Mouse (Mus musculus): ENCODE results near the gene Hnrnpf. TPM values are rescaled to one million over a fixed set of nuclear protein-coding genes. Genes with fewer than 3 reads are reported as not detected.
A peak's percentile ranks its signal among the peaks of the same experiment; 100 is the strongest.

Gene Hnrnpf
- polyA plus RNA-seq, 1 experiment from 2014 or later, result 270 TPM

GRCm38 (mm10) chr6:117897800-117898199, 2.3 kb upstream of the Hnrnpf start:
- H3K4me1 ChIP-seq (ENCODE audit: insufficient read depth), result peaks cover 17% of the 10 kb centered on the region
- 67% methylated on average over 5 of the region's 5 CpGs for WGBS (ENCODE audit: insufficient replicate concordance)
- H3K4me3 ChIP-seq (ENCODE audit: low read depth, low read length), result no peak overlapping the region
- no peak overlapping the region for H3K4me2 ChIP-seq (ENCODE audit: low read depth, low read length)
- ATAC-seq (peak; percentile 64), DNase-seq (no peak)
- no peak for TF ChIP-seq CTCF (IDR thresholded peaks at IDR 0.05; ENCODE audit: low read depth)
- TF ChIP-seq EP300 (IDR thresholded peaks at IDR 0.05; ENCODE audit: low read depth), result no peak
- no peaks in the 10 kb centered on the region for H3K36me3 ChIP-seq (replicated peaks; ENCODE audit: insufficient read depth, low read length)
- no peak overlapping the region for H3K9ac ChIP-seq (replicated peaks)
- no peaks in the 10 kb centered on the region for H3K9me3 ChIP-seq (ENCODE audit: low read length)
- no peaks in the 10 kb centered on the region for H3K27me3 ChIP-seq (ENCODE audit: insufficient read depth, low read length)
- H3K27ac ChIP-seq (ENCODE audit: low read depth), result no peak overlapping the region

DNA sequence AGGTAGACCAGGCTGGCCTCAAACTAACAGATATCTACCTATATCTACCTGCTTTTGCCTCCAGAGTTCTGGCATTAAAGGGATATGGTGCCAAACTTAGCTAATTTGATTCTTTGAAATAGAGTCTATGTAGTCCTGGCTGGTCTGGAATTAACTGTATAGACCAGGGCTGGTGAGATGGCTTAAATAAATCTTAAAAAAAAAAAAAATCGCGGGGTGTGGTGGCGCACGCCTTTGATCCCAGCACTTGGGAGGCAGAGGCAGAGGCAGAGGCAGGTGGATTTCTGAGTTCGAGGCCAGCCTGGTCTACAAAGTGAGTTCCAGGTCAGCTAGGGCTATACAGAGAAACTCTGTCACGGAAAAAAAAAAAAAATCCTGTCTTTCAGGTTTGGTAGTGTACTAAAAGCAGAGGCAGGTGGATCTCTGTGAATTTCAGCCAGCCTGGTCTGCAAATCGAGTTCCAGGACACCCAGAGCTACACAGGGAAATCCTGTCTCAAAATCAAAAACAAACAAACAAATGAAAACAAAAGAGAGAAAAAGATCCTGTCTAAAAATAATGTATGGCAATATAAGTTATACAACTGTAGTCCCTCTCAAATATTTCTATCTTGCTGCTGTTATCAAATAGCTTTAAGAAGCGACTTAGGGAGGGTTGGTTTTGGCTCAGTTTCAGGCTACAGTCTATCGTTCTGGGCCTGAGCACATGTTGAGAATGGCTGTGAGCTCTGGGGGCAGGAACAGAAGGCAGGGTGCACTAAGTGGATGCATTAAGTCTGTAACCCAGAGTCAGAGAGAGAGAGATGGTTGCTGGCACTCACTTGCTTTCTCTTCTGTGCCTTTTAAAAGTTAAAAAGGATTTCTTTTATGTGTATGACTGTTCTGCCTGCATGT, 1.6 kb downstream of the Hnrnpf start:
- peak overlapping the region; percentile 1; the same call in 1 of the 2 replicates for H3K4me2 ChIP-seq (ENCODE audit: low read depth, low read length)
- WGBS (ENCODE audit: insufficient replicate concordance), result 65% methylated on average over 9 of the region's 9 CpGs
- H3K4me1 ChIP-seq (ENCODE audit: insufficient read depth), result peaks cover 25% of the 10 kb centered on the region
- no peak overlapping the region for H3K4me3 ChIP-seq (ENCODE audit: low read depth, low read length)
- DNase-seq, result no peak
- no peaks in the 10 kb centered on the region for H3K9me3 ChIP-seq (ENCODE audit: low read length)
- TF ChIP-seq CTCF (IDR thresholded peaks at IDR 0.05; ENCODE audit: low read depth), result no peak
- TF ChIP-seq EP300 (IDR thresholded peaks at IDR 0.05; ENCODE audit: low read depth), result no peak
- no peak overlapping the region for H3K27ac ChIP-seq (ENCODE audit: low read depth)
- H3K9ac ChIP-seq (replicated peaks), result no peak overlapping the region
- H3K36me3 ChIP-seq (replicated peaks; ENCODE audit: insufficient read depth, low read length), result no peaks in the 10 kb centered on the region
- no peaks in the 10 kb centered on the region for H3K27me3 ChIP-seq (ENCODE audit: insufficient read depth, low read length)
- no peak for ATAC-seq

GRCm38 (mm10) chr6:117902556-117902955, 2.4 kb downstream of the Hnrnpf start:
- DNase-seq, result no peak
- WGBS (ENCODE audit: insufficient replicate concordance), result 59% methylated on average over 4 of the region's 4 CpGs
- no peak overlapping the region for H3K9ac ChIP-seq (replicated peaks)

GRCm38 (mm10) chr6:117903836-117904235, 3.7 kb downstream of the Hnrnpf start:
- Histone ChIP-seq H3K27ac (ENCODE audit: low read depth) (no peak overlapping the region), H3K9ac (replicated peaks) (no peak overlapping the region), H3K36me3 (replicated peaks; ENCODE audit: insufficient read depth, low read length) (no peaks in the 10 kb centered on the region), H3K4me2 (ENCODE audit: low read depth, low read length) (no peak overlapping the region), H3K9me3 (ENCODE audit: low read length) (no peaks in the 10 kb centered on the region), H3K4me1 (ENCODE audit: insufficient read depth) (peaks cover 29% of the 10 kb centered on the region), H3K4me3 (ENCODE audit: low read depth, low read length) (no peak overlapping the region), H3K27me3 (ENCODE audit: insufficient read depth, low read length) (no peaks in the 10 kb centered on the region)
- TF ChIP-seq EP300 (IDR thresholded peaks at IDR 0.05; ENCODE audit: low read depth) (no peak), CTCF (IDR thresholded peaks at IDR 0.05; ENCODE audit: low read depth) (no peak)
- ATAC-seq (no peak), DNase-seq (no peak)
- 85% methylated on average over 3 of the region's 3 CpGs for WGBS (ENCODE audit: insufficient replicate concordance)

More at GRCm38 (mm10) chr6:117902556-117902955, 2.4 kb downstream of the Hnrnpf start:
- Histone ChIP-seq H3K4me2 (ENCODE audit: low read depth, low read length) (peak overlapping the region; percentile 1), H3K36me3 (replicated peaks; ENCODE audit: insufficient read depth, low read length) (no peaks in the 10 kb centered on the region), H3K4me3 (ENCODE audit: low read depth, low read length) (no peak overlapping the region), H3K4me1 (ENCODE audit: insufficient read depth) (peaks cover 25% of the 10 kb centered on the region), H3K27me3 (ENCODE audit: insufficient read depth, low read length) (no peaks in the 10 kb centered on the region), H3K9me3 (ENCODE audit: low read length) (no peaks in the 10 kb centered on the region), H3K27ac (ENCODE audit: low read depth) (no peak overlapping the region)
- ATAC-seq, result no peak
- TF ChIP-seq CTCF (IDR thresholded peaks at IDR 0.05; ENCODE audit: low read depth), result no peak
- TF ChIP-seq EP300 (IDR thresholded peaks at IDR 0.05; ENCODE audit: low read depth), result no peak

GRCm38 (mm10) chr6:117905260-117905930, 5.3 kb downstream of the Hnrnpf start:
- ATAC-seq (no peak), DNase-seq (no peak)
- no peaks in the 10 kb centered on the region for H3K9me3 ChIP-seq (ENCODE audit: low read length)
- H3K4me1 ChIP-seq (ENCODE audit: insufficient read depth), result peaks cover 38% of the 10 kb centered on the region
- H3K27ac ChIP-seq (ENCODE audit: low read depth), result peak overlapping the region; percentile 80
- no peaks in the 10 kb centered on the region for H3K27me3 ChIP-seq (ENCODE audit: insufficient read depth, low read length)
- peak overlapping the region; percentile 94 for H3K4me2 ChIP-seq (ENCODE audit: low read depth, low read length)
- WGBS (ENCODE audit: insufficient replicate concordance), result 16% methylated on average over 4 of the region's 4 CpGs
- peak overlapping the region; percentile 98 for H3K4me3 ChIP-seq (ENCODE audit: low read depth, low read length)
- TF ChIP-seq CTCF (IDR thresholded peaks at IDR 0.05; ENCODE audit: low read depth), result no peak
- TF ChIP-seq EP300 (IDR thresholded peaks at IDR 0.05; ENCODE audit: low read depth), result no peak
- H3K9ac ChIP-seq (replicated peaks), result peak overlapping the region; percentile 67
- H3K36me3 ChIP-seq (replicated peaks; ENCODE audit: insufficient read depth, low read length), result no peaks in the 10 kb centered on the region

GRCm38 (mm10) chr6:117906015-117906531, 5.9 kb downstream of the Hnrnpf start:
- Histone ChIP-seq H3K27me3 (ENCODE audit: insufficient read depth, low read length) (no peaks in the 10 kb centered on the region), H3K4me3 (ENCODE audit: low read depth, low read length) (peak overlapping the region; percentile 98), H3K4me1 (ENCODE audit: insufficient read depth) (peaks cover 36% of the 10 kb centered on the region), H3K4me2 (ENCODE audit: low read depth, low read length) (peak overlapping the region; percentile 94), H3K36me3 (replicated peaks; ENCODE audit: insufficient read depth, low read length) (no peaks in the 10 kb centered on the region), H3K27ac (ENCODE audit: low read depth) (peak overlapping the region; percentile 80), H3K9ac (replicated peaks) (peak overlapping the region; percentile 67), H3K9me3 (ENCODE audit: low read length) (no peaks in the 10 kb centered on the region)
- DNase-seq (peak; percentile 41), ATAC-seq (no peak)
- WGBS (ENCODE audit: insufficient replicate concordance), result under 1% methylated on average over 25 of the region's 25 CpGs
- TF ChIP-seq CTCF (IDR thresholded peaks at IDR 0.05; ENCODE audit: low read depth) (no peak), EP300 (IDR thresholded peaks at IDR 0.05; ENCODE audit: low read depth) (no peak; the same call in 1 of the 2 replicates)

Data from liver, postnatal 0 days (tissue).